Mouse (Mus musculus) mesoderm, embryonic 11.5 days (tissue): ENCODE data around the gene Slc26a1.

Source experiments
- DNase-seq: peaks from one replicate; pipeline ENCODE4 v3.0.0-alpha.2; 2012; ENCODE audit warnings: low read depth, low spot score

Slc26a1 gene

DNA sequence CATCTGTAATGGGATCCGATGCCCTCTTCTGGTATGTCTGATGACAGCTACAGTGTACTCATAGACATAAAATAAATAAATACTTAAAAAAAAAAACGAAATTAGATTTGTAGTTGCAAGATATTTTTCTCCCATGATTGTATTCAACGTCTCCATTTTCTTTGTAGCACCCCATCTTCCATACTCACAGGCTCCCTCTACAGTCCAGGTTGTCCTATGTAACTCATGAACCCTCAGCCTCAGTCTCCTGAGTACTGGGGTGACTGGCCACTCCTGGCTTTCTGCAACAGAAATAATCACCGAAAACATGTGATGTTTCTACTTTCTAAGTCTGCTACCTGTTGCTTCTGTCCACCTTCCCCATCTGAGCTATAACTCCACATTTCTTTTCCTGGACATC is 15.8 kb upstream of the Slc26a1 start:
- DNase-seq = no peak

DNA sequence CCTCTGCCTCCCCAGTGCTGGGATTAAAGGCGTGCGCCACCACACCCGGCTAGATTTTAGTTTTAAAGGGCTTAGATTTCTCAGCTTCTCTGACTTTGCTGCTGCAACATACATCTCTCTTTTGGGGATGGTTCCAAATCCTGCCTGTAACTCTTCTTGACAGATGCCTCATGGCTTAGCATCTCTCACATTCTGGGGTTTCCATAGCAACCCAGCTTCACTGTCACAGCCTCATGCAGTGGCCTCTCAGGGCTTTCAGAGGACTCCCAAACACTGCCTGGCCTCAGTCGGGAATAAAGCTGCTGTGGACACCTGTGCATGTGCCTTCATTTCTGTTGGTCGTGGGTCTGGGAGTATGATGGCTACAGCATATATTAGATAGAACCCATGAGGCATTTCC is 13.7 kb upstream of the Slc26a1 start:
- peak; percentile 34 for DNase-seq

DNA sequence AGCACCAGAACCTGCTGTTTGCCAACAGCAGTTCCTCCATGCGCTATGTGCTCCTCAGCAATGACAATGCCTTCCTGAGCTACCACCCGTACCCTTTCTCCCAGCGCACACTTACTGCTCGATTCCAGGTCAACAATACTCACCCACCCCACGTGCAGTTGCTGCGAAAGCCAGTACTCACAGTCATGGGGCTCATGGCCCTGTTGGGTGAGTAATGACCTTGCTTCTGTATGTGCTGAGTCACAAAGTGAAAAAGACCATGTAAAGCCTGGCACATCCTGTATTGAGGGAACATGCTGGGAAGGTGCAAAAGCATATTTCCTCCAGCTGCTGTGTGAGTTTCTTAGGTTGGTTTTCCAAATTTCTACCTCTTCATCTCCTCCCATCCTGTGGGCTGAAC is 5.5 kb upstream of the Slc26a1 start:
- no peak for DNase-seq

DNA sequence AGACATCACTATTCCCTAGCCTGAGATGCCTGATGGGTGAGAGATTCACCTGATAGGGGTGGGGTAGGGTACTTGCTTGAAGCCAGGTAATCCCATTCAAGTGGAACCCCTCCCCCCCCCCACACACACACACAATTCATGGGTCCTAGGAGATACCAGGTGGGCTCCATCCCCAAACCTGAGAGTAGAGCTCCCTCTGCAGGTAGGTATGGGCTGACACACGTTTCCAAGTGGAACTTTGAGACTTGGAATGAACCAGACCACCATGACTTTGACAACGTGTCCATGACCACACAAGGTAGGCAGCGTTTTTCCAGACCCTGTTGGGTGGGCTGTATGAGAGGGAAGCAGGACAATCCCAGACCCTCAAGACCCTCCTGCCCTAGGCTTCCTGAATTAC is 4.5 kb upstream of the Slc26a1 start:
- DNase-seq = no peak

DNA sequence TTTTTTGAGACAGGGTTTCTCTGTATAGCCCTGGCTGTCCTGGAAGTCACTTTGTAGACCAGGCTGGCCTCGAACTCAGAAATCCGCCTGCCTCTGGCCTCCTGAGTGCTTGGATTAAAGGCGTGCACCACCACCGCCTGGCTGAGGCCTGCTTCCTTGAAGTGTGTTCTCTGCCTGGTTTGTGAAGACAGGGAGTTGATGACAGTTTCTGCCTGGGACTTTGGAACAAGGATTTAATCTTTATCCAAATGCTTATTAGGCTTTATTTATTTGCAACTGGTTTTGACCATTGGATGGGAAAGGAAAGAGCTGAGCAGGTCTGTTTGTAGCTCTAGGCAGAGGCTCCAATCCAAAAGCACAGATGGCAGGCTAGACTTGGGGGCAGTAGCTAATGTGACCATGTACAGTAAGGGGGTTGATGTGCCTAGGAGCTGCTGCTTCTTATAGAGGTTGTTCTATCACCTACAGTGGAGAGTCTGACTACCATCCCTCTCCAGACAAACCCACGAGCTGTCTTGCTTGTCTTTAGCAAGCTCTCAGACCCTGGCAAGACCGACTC is 3.0 kb upstream of the Slc26a1 start:
- no peak for DNase-seq

DNA sequence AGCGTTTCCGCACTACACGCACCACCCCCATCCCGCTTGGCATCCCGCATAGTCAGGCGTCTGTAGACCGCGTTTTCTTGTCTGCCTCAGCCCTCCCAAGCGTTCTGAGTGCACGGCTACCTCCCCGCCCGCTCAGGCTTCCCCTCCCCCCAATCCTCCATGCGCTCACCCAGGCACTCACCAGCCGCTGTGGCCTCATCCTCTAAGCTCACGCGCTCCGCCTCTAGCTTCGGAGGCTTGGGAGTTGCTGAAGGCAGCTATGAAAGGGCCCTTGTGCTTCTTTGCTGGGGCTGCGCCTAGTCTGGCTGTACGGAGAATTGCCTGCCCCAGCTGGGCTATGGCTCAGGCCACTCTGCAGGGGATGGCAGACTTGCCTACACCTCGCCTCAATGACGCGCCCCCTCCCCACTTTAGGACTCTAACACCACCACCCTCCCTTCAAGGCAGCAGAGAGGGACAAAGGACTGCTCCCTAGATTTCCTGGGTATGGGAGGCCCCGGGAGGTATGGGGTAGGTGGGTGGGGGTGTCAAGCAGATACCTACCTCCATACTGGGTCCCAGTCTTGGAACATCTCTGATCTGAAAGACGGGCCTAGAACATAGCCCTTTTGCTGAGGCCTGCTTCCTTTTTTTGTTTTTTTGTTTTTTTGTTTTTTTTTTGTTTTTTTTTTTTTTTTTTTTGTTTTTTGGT is 2.4 kb upstream of the Slc26a1 start:
- DNase-seq = peak; percentile 80

DNA sequence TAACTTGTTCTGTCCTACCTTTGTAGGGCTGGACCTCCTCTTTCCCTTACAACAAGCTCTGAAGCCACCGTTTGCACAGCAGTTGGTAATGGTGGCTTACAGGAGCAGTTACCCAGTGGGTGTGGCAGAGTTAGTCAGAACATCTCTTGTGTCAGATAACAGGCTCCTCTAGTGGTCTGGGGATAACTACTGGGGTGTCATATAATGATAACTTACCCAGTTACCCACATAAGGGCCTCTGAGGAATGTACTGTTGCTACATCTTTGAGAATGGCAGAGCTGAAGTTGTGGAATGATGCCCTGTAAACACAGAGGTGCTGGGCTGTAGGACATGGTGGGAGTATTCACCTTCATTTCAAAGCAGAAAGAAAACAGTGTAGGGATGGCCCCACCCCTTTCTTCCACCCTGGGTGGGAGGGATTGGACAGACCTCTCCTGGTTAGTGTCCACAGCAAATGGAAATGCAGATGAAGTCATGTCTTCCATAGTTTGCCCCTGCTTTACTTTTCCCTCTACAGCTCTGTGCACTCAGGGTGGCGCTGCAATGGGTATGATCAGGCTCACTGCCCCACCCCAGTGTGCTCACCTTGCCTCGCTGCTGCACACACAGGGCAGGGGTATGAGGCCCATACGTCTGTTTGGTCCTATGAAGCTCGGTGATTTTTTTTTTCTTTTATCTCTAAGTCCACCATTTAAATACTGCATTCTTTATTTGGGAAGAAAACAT is 1.6 kb upstream of the Slc26a1 start:
- no peak for DNase-seq

DNA sequence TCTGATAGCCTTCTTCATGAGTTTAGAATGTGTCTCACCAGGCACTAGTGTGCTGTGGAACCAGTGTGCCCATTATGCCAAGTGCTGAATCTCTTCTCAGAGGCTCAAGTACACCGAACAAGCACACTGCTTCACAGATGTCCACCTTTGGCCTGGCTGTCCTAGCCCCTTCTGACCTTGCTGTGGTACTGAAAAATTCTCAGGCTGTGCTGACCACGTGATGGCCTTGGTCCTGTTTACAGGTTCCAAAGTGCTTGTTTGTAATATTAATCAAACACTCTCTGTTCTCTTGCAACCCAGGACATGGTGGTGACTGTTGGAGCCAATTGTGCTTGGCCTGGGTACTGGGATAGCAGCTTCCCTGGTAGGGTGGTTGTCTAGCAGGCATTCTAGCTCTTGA is 745 bp downstream of the Slc26a1 start:
- DNase-seq = no peak

DNA sequence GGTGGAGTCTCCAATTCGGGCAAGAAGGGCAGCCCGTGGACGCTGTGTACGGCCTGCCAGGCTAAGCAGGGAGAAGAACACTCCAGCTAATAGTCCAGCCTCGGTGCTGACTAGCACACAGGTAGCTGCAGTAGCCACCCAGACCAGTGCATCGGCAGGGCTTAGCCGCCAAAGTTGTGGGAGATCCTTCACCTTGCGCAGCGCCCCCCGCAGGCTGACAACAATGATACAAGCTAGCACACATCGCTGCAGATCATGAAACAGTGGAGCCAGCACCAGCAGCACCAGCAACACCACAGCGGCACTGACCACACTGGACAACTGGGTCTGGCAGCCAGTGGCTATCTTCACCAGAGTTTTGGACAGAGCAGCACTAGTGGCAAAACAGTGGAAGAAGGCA is 3.6 kb downstream of the Slc26a1 start:
- no peak for DNase-seq

DNA sequence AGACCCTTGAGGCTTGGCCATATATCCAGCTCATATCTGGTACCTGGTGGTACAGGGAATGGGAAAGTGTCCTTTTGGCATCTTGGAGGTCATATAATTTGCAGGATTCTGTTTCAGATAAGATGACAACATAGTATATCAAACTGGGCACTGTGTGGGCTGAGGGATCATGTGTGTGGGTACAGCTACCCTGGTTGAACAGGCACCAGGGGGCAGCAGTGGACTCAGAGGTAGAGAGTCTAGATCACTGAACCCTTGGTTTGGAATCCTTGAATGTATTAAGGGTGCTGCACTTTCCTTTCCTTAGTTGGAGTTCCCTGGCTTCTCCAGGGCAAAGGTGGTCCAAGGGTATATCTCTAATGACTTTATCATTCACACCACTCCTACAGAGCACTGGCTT is 4.6 kb downstream of the Slc26a1 start:
- DNase-seq = no peak

DNA sequence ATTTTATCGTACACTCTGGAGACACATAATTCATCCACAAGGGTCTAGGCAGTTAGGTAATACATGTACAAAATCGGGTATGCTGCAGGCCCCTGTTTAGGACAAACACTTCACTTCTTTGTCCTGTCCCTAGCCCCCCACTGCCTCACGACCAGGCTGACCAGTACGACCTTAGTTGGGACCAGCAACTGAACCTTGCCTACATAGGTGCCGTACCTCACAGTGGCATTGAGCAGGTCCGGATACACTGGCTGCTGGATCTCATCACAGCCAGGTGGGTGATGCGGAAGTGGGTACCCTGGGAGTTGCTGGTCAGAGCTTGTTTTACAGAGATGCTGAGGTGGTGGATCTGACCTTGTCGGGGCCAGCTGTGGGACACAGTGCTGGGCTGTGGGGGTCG is 5.4 kb downstream of the Slc26a1 start:
- no peak for DNase-seq

DNA sequence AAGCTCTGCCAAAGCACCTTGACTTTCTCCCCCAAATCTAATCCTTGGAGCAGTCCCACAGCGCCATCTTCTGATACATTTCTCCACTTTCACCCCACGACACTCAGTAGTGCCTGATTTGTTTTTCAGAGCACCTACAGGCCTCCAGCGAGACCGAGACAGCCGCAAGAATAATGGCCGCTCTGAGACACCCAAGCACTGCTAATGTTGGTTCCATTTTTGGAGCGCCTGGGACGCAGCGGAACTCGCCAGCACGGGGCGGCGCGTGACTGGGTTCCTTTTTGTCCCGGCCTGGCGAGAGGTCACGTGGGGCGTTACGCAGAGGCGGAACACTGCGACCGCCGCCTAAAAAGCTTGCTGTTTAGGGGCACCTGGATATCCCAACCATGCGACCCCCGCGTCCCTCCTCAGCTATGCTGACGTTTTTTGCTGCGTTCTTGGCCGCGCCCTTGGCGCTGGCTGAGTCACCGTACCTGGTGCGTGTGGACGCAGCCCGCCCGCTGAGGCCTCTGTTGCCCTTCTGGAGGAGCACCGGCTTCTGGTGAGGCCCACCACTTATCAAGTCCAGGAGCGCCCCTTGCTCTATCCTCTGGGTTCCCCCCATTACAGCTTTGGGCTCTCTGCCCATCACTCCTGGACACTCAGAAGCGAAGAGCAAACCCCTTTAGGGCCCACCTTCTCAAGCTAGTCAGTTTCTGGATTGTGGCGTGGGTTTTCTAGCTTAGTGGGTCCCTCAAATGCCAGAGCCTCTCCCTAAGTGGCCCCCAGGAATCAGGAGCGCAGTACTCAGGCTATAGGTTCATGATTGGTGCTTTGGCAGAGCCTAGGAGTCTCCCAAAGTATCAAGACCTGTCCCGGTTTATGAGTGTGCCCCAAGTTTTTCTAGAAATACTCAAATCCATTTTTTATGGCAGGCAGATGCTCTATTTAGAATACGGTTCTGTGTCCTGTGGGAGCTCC is 6.1 kb downstream of the Slc26a1 start, which contains the start of gene Dgkq:
TSS of gene Dgkq (minus strand) at position 696 of the 960 bp plus-strand sequence.
- DNase-seq = peak; percentile 80

DNA sequence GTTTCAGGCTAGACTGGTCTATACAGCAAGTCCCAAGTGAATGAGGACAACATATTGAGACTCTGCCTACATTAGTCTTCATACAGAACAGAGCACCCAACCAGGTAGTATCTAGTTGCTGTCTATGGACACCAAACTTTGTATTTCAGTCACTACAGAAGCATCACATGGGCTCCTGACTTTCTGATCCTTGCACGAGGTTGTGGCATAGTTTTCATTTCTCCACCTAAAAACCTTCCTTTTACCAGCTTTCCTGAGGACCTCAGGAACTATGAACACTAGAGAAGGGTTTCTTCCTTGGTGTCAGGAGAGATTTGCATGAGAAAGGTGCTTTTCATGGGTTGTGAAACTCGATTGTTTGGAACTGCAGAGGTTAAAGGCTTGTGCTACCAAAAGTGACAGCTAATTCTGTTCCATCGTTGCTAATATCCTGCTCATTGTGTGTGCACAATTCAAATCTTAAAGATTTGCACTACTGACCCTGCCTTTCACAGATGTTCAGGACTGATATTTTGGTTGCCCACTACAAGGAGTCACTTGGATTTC is 6.9 kb downstream of the Slc26a1 start:
- DNase-seq = no peak

DNA sequence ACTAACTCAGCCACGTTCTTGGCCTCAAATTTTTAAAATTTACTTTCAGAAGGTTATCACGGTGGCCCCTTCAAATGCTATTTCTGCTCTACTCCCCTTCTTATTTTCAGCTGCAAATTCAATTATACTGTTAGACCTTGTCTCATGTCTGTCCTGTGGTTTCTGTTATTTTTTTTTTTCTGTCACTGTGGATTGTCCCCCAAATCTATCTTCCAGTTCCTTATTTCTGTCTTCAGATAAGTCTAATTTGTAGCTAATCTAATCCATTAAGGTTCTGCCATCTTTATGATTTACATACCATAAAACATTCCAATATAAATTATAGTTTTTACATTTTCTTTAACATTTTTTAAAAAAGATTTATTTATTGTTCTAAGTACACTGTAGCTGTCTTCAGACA is 8.0 kb downstream of the Slc26a1 start:
- DNase-seq = no peak

DNA sequence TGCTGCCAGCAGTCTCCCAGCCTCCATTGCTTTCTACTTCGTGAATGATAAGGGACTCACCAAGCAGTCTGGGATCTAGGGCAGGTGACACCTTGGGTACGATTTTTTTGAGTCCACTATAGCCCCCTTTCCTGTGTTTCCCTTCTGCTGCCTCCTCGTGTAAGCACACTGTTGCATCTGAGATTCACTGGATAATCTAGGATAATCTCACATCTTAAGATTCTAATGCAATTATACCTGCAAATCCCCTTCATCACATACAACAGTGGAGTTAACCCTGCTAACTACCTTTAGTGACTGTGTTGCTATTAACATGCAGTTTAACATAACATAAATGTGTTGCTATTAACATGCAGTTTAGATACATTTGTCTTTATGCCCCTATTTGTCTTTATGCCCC is 10.3 kb downstream of the Slc26a1 start:
- DNase-seq = no peak

DNA sequence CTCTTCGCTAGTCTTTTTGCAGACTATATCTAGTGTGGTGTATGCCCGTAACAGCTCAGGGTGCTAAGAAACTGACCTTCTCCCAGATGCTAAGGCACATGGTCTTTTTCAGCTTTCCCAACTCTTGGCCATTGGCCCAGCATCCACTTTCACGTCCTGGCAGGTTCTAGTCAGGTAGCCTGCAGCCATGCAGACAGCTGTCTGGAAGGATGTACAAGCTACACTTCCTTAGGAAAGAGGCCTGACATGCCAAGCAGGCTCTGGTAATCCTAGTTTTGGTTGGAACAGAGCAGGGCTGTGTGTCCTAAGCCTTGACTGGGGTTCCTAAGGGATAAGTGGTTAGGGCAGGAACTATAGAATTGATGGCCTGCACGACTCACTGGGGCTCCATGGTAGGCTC is 12.6 kb downstream of the Slc26a1 start:
- no peak for DNase-seq

DNA sequence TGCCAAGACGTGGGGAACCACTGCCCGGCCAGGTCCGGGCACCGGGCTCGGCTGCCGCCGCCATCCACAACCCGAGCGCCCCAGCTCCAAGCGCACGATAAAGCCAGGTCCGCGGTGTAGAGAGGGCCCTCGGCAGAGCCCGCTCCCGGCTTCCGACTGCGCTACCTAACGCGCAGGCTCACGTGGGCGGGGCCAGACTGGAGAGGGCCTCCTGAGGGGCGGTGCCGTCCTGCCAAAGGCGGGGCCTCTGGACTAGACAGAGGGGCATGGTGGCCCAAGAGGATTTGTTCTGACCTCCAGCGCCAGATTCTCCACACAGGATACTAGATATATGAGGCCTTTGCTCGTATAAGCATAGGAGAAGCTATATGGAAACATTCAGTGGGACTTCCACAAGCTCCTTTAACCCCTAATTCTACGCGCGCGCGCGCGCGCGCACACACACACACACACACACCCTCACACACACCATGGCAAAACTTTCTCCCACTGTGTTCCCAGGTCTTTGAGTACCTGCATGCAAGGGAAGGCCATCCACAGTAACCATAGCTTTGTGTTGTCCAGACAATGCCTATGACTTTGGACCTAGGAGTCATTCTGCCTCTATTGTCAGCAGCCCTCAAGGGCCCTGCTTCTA is 14.6 kb downstream of the Slc26a1 start:
- DNase-seq = peak; percentile 91

DNA sequence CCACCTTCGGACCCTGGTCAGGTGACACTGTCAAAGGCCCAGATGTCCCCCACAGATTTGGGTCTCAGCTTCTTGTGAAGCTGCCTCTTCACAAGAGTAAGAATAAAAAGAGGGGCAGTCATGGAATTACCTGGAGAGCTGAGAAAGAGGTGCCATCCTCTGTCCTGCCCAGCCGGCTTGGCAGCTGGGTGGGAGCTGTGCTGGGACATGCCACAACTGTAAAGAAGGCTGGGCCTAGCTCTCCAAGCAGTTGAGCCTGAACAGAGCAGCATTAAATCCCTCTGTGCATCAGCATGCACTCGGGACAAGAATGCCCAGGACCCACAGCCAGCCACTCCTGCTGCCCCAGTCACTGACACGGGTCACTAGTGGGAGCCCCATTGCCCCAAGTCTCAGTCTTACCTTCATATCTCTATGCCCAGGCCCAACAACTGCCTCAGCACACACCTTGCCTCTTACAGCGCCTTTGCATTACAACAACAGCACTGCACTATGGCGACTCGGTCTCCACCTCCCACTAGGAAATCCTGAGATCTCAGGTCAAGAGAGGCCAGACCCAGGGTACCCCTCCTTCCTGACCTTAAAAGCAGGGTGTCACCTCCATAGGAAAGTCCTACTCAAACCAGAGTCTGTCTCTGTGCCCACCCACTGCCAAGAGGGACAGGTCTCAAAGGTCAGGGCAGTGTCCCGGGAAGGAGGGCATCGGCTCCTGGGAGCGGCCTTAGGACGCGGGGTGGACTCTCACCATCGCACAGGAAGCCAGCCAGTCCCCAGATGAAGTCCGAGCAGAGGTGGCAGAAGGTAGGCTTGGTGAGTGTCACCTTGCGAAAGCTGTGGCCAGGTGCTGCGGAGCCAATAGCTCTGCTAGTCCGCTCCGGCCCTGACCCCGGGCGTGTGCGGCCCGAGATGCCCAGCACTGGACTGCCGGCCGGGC is 15.4 kb downstream of the Slc26a1 start, which contains the start of gene Idua:
TSS of gene Idua (plus strand) at position 634 of the 934 bp plus-strand sequence.
- DNase-seq = no peak

DNA sequence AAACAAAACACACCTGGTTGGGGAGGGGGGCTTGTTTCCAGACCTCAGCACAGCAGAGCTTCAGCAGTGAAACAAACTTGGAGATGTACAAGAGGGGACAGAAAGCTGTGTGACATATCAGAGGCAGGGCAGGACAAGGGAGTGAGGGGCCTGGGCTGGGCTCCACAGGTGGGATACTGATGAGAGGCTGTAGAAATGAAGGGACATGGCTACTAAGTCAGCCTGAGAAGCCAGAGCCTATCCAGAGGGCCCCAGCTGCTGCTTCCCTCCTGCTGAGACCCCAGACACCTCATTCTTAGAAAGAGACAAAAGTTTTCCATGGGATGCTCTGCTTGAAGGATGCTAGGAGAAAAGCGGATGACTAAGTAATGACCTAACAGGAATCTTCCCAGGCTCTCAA is 16.8 kb downstream of the Slc26a1 start:
- no peak for DNase-seq

DNA sequence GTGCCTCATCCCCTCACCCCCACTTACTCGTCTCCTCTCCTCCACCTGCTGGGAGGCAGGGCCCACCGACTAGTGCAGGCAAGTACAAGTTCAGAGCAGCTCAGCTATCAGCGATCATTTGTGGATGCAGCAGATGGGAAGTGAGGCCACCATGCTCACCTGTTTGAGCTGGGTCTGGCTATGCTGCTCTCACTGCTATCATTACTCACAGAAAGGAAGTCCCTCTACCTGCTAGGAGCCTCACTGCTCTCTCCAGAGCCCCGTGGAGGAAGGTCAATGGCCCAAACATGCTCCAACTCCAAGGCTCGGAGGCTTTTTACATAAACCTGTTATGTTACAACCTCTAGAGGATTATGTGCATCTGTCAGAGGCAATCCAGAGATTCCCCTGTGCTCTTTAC is 18.0 kb downstream of the Slc26a1 start:
- DNase-seq = no peak
